Mouse (Mus musculus): ENCODE results near the gene Mblac1.

DNA sequence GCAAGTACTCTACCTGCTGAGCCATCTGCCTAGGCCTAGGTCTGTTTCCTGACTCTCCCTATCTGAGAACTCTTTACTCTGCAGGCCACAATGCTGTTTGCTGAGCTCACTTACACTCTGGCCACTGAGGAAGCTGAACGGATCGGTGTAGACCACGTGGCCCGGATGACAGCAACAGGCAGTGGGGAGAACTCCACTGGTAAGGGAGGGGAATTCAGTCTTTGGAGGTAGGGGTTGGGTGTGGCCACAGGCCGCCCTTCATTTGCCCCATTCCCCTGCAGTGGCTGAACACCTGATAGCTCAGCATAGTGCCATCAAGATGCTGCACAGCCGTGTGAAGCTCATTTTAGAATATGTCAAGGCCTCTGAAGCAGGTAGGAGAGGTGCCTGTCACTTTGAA, 31.1 kb upstream of the Mblac1 start:
- TF ChIP-seq CHD2 (IDR thresholded peaks at IDR 0.05; ENCODE audit: low read depth, low read length) (no peak), MAFK (IDR thresholded peaks at IDR 0.05; ENCODE audit: insufficient read depth, low read depth, low read length) (no peak), ZNF384 (IDR thresholded peaks at IDR 0.05; ENCODE audit: low read depth, low read length) (no peak), ZC3H11A (IDR thresholded peaks at IDR 0.05; ENCODE audit: borderline replicate concordance, low read depth, low read length) (no peak), HCFC1 (IDR thresholded peaks at IDR 0.05; ENCODE audit: borderline replicate concordance, insufficient read depth, low read length) (no peak)

Measured in ES-E14 (cell line).